Mouse (Mus musculus) spleen, postnatal 4 days (tissue): ENCODE measurements at regions not wholly inside any gene's neighbourhood (a gene's known extent, or its start where the extent isn't known, plus 50 kb on each side); places are given as distances from the start of the nearest gene placed in this dataset.

ENCODE experiments used
- DNase-seq, 2 experiments: peaks; one replicate each; pipeline ENCODE4 v3.0.0; 2022; ENCODE audit warnings: low spot score in 2 of 2

- no peak for DNase-seq
Measured at GRCm38 (mm10) chr6:140178425-140179193, 137.4 kb upstream of the Plcz1 start.

GRCm38 (mm10) chr6:140172716-140173115 lies 131.5 kb upstream of the Plcz1 start:
- DNase-seq = no peak

GRCm38 (mm10) chr6:140169836-140170235 lies 128.6 kb upstream of the Plcz1 start:
- DNase-seq = no peak

GRCm38 (mm10) chr6:140167182-140167581 lies 125.9 kb upstream of the Plcz1 start:
- no peak for DNase-seq

- no peak for DNase-seq
Measured at GRCm38 (mm10) chr6:140162729-140163128, 121.5 kb upstream of the Plcz1 start.

GRCm38 (mm10) chr6:140161482-140161881 lies 120.2 kb upstream of the Plcz1 start:
- no peak for DNase-seq

GRCm38 (mm10) chr6:140160946-140161345 lies 119.7 kb upstream of the Plcz1 start:
- DNase-seq = no peak

- no peak for DNase-seq
Measured at GRCm38 (mm10) chr6:140158986-140159385, 117.7 kb upstream of the Plcz1 start.

GRCm38 (mm10) chr6:140157375-140157774 lies 116.1 kb upstream of the Plcz1 start:
- DNase-seq = no peak

- no peak for DNase-seq
Measured at GRCm38 (mm10) chr6:140152418-140153176, 111.3 kb upstream of the Plcz1 start.

- DNase-seq = no peak
Measured at GRCm38 (mm10) chr6:140148628-140149245, 107.5 kb upstream of the Plcz1 start.

- no peak for DNase-seq
Measured at GRCm38 (mm10) chr6:140148138-140148537, 106.9 kb upstream of the Plcz1 start.

GRCm38 (mm10) chr6:140147711-140148110 lies 106.5 kb upstream of the Plcz1 start:
- DNase-seq = no peak

GRCm38 (mm10) chr6:140133734-140134133 lies 92.5 kb upstream of the Plcz1 start:
- DNase-seq = no peak

GRCm38 (mm10) chr6:140126645-140127044 lies 85.4 kb upstream of the Plcz1 start:
- DNase-seq = no peak

- DNase-seq = no peak
Measured at GRCm38 (mm10) chr6:140114024-140114423, 72.8 kb upstream of the Plcz1 start.

- DNase-seq = no peak
Measured at GRCm38 (mm10) chr6:140112054-140112453, 70.8 kb upstream of the Plcz1 start.

GRCm38 (mm10) chr6:140108083-140108482 lies 66.8 kb upstream of the Plcz1 start:
- DNase-seq = no peak

GRCm38 (mm10) chr6:140107628-140108027 lies 66.4 kb upstream of the Plcz1 start:
- DNase-seq = no peak

- DNase-seq = no peak
Measured at GRCm38 (mm10) chr6:140106141-140106540, 64.9 kb upstream of the Plcz1 start.

- no peak for DNase-seq
Measured at GRCm38 (mm10) chr6:140102043-140102442, 60.8 kb upstream of the Plcz1 start.

GRCm38 (mm10) chr6:140095416-140095815 lies 54.2 kb upstream of the Plcz1 start:
- no peak for DNase-seq
